Mouse (Mus musculus) embryonic fibroblast, embryonic 13.5 days (primary cell): Measurements from ENCODE around the gene Il17rd.

Source experiments
- CTCF ChIP-seq: IDR thresholded peaks from 2 replicates; pipeline ENCODE4 v1.5.1; 2011; ENCODE audit warnings: mild to moderate bottlenecking, control low read depth, low read length, moderate library complexity, borderline replicate concordance; ENCODE audit not compliant: insufficient read depth
- POLR2A ChIP-seq: IDR thresholded peaks from 2 replicates; pipeline ENCODE4 v1.6.1; 2011; ENCODE audit warnings: low read depth, mild to moderate bottlenecking, control low read depth, low read length, moderate library complexity

GRCm38 (mm10) chr14:27130031-27130430, 91.3 kb downstream of the Il17rd start:
- TF ChIP-seq POLR2A (no peak), CTCF (no peak)
